Mouse (Mus musculus) intestine, embryonic 16.5 days (tissue): ENCODE measurements at regions not wholly inside any gene's neighbourhood (a gene's known extent, or its start where the extent isn't known, plus 50 kb on each side); places are given as distances from the start of the nearest gene placed in this dataset.
A peak's percentile ranks its signal among the peaks of the same experiment; 100 is the strongest.

Experiments
- ATAC-seq: fragments of 200-750 bp; cut with Nextera tagmentation; 2 replicates; pipeline ENCODE4 v1.8.0; 2017; ENCODE audit warnings: moderate TSS enrichment, moderate library complexity
- H3K27ac ChIP-seq: fragments of 300-500 bp; sonication (generic); 2 replicates; pipeline ENCODE4 v1.5.1; 2014; ENCODE audit warnings: mild to moderate bottlenecking, low read length
- H3K27me3 ChIP-seq: fragments of 300-500 bp; sonication (generic); replicated peaks from 2 replicates; pipeline ENCODE4 v1.6.1; 2014; ENCODE audit warnings: low read length, control low read depth, mixed read lengths; ENCODE audit not compliant: control insufficient read depth, insufficient read depth
- H3K36me3 ChIP-seq: fragments of 300-500 bp; sonication (generic); 2 replicates; pipeline ENCODE4 v1.6.1; 2014; ENCODE audit warnings: low read length, control low read depth; ENCODE audit not compliant: control insufficient read depth, insufficient read depth
- H3K4me1 ChIP-seq: fragments of 300-500 bp; sonication (generic); 2 replicates; pipeline ENCODE4 v1.6.1; 2014; ENCODE audit warnings: low read length, control low read depth, mixed read lengths; ENCODE audit not compliant: control insufficient read depth, insufficient read depth
- H3K4me2 ChIP-seq: fragments of 300-500 bp; sonication (generic); 2 replicates; pipeline ENCODE4 v1.6.1; 2014; ENCODE audit warnings: low read depth, low read length, control low read depth
- H3K4me3 ChIP-seq: fragments of 300-500 bp; sonication (generic); 2 replicates; pipeline ENCODE4 v1.5.1; 2014; ENCODE audit warnings: mild to moderate bottlenecking, low read length
- H3K9ac ChIP-seq: fragments of 300-500 bp; sonication (generic); 2 replicates; pipeline ENCODE4 v1.6.1; 2014; ENCODE audit warnings: low read depth, low read length
- H3K9me3 ChIP-seq: fragments of 300-500 bp; sonication (generic); 2 replicates; pipeline ENCODE4 v1.6.1; 2016; ENCODE audit warnings: low read length, control low read depth; ENCODE audit not compliant: control insufficient read depth
- WGBS: fragments of 180-500 bp; shearing (Covaris S2); extraction: QIAGEN DNeasy Blood & Tissue Kit; methylation state at CpG from one replicate; pipeline ENCODE4 v1.1.7; 2014; 5-methylcytosine and 5-hydroxymethylcytosine counted together

GRCm38 (mm10) chr10:111827246-111827645, 145.2 kb upstream of the Krr1 start:
- Histone ChIP-seq H3K4me2 (no peak overlapping the region), H3K9me3 (no peaks in the 10 kb centered on the region), H3K9ac (no peak overlapping the region), H3K36me3 (no peaks in the 10 kb centered on the region), H3K4me1 (no peaks in the 10 kb centered on the region), H3K27ac (no peak overlapping the region), H3K27me3 (no peaks in the 10 kb centered on the region), H3K4me3 (no peak overlapping the region)
- no peak for ATAC-seq
- 64% methylated on average over 3 of the region's 3 CpGs for WGBS

- Histone ChIP-seq H3K36me3 (no peaks in the 10 kb centered on the region), H3K27me3 (no peaks in the 10 kb centered on the region), H3K4me2 (no peak overlapping the region), H3K27ac (no peak overlapping the region), H3K4me3 (no peak overlapping the region), H3K9me3 (no peaks in the 10 kb centered on the region), H3K4me1 (no peaks in the 10 kb centered on the region), H3K9ac (no peak overlapping the region)
- WGBS = 85% methylated on average over 4 of the region's 4 CpGs
- ATAC-seq = no peak
Measured at GRCm38 (mm10) chr10:111827930-111828329, 144.5 kb upstream of the Krr1 start.

GRCm38 (mm10) chr10:111828610-111829009, 143.9 kb upstream of the Krr1 start:
- Histone ChIP-seq H3K27me3 (no peaks in the 10 kb centered on the region), H3K4me1 (no peaks in the 10 kb centered on the region), H3K27ac (no peak overlapping the region), H3K4me2 (no peak overlapping the region), H3K4me3 (no peak overlapping the region), H3K9me3 (no peaks in the 10 kb centered on the region), H3K36me3 (no peaks in the 10 kb centered on the region), H3K9ac (no peak overlapping the region)
- ATAC-seq = no peak; the same call in 1 of the 2 replicates
- WGBS = 65% methylated on average over 4 of the region's 4 CpGs

- H3K27me3 ChIP-seq = no peaks in the 10 kb centered on the region
- H3K36me3 ChIP-seq = no peaks in the 10 kb centered on the region
- no peak overlapping the region for H3K27ac ChIP-seq
- WGBS = 92% methylated on average over 2 of the region's 2 CpGs
- no peak overlapping the region for H3K9ac ChIP-seq
- peaks cover 3% of the 10 kb centered on the region for H3K4me1 ChIP-seq
- ATAC-seq = no peak
- no peak overlapping the region for H3K4me3 ChIP-seq
- no peaks in the 10 kb centered on the region for H3K9me3 ChIP-seq
- no peak overlapping the region for H3K4me2 ChIP-seq
Measured at GRCm38 (mm10) chr10:111829291-111829690, 143.2 kb upstream of the Krr1 start.

- WGBS = 56% methylated on average over 1 of the region's 1 CpGs
- Histone ChIP-seq H3K4me3 (no peak overlapping the region), H3K9me3 (no peaks in the 10 kb centered on the region), H3K27ac (no peak overlapping the region), H3K9ac (no peak overlapping the region), H3K27me3 (no peaks in the 10 kb centered on the region), H3K4me2 (no peak overlapping the region), H3K36me3 (no peaks in the 10 kb centered on the region), H3K4me1 (peaks cover 9% of the 10 kb centered on the region)
- ATAC-seq = no peak
Measured at GRCm38 (mm10) chr10:111831105-111831504, 141.4 kb upstream of the Krr1 start.

- Histone ChIP-seq H3K9me3 (no peaks in the 10 kb centered on the region), H3K4me3 (no peak overlapping the region), H3K4me1 (peaks cover 9% of the 10 kb centered on the region), H3K27ac (no peak overlapping the region), H3K9ac (no peak overlapping the region), H3K36me3 (no peaks in the 10 kb centered on the region), H3K4me2 (no peak overlapping the region), H3K27me3 (no peaks in the 10 kb centered on the region)
- WGBS = 94% methylated on average over 2 of the region's 2 CpGs
- no peak for ATAC-seq
Measured at GRCm38 (mm10) chr10:111833611-111834010, 138.9 kb upstream of the Krr1 start.

GRCm38 (mm10) chr10:111834280-111834679, 138.2 kb upstream of the Krr1 start:
- Histone ChIP-seq H3K4me1 (peaks cover 9% of the 10 kb centered on the region), H3K27me3 (no peaks in the 10 kb centered on the region), H3K9me3 (no peaks in the 10 kb centered on the region), H3K9ac (no peak overlapping the region), H3K27ac (no peak overlapping the region), H3K36me3 (no peaks in the 10 kb centered on the region), H3K4me3 (no peak overlapping the region), H3K4me2 (no peak overlapping the region)
- ATAC-seq = peak; percentile 48; the same call in 1 of the 2 replicates
- 51% methylated on average over 5 of the region's 5 CpGs for WGBS

GRCm38 (mm10) chr10:111834925-111835823, 137.3 kb upstream of the Krr1 start:
- Histone ChIP-seq H3K9ac (no peak overlapping the region), H3K36me3 (no peaks in the 10 kb centered on the region), H3K9me3 (no peaks in the 10 kb centered on the region), H3K27ac (no peak overlapping the region), H3K4me3 (no peak overlapping the region), H3K27me3 (no peaks in the 10 kb centered on the region), H3K4me2 (no peak overlapping the region), H3K4me1 (peaks cover 9% of the 10 kb centered on the region)
- ATAC-seq = peak; percentile 92
- 53% methylated on average over 11 of the region's 11 CpGs for WGBS

GRCm38 (mm10) chr10:111836191-111836590, 136.3 kb upstream of the Krr1 start:
- no peaks in the 10 kb centered on the region for H3K9me3 ChIP-seq

More at GRCm38 (mm10) chr10:111836191-111836590, 136.3 kb upstream of the Krr1 start:
- WGBS = 47% methylated on average over 5 of the region's 5 CpGs
- Histone ChIP-seq H3K36me3 (no peaks in the 10 kb centered on the region), H3K27me3 (no peaks in the 10 kb centered on the region), H3K4me2 (no peak overlapping the region), H3K4me3 (no peak overlapping the region), H3K27ac (no peak overlapping the region), H3K4me1 (peaks cover 9% of the 10 kb centered on the region), H3K9ac (no peak overlapping the region)
- no peak for ATAC-seq
